Mouse (Mus musculus) adrenal gland, postnatal 14 days (tissue): Measurements from ENCODE around the gene Rhcg. TPM values are rescaled to one million over a fixed set of nuclear protein-coding genes. Genes with fewer than 3 reads are reported as not detected.
A peak's percentile ranks its signal among the peaks of the same experiment; 100 is the strongest.

Experiments used
- DNase-seq: peaks from one replicate; pipeline ENCODE4 v3.0.0; 2021; ENCODE audit warnings: mixed read lengths
- long read RNA-seq, 2 experiments: library from polyadenylated mRNA; stranded (forward); transcript quantifications; one replicate each; pipeline ENCODE4 v2.0.0; 2021
- total RNA-seq: library from RNA; stranded (reverse); gene quantifications from 2 replicates; pipeline ENCODE4 v1.2.3, GENCODE M21; 2021

Gene Rhcg
- total RNA-seq, result 1.9 and 2.4 TPM in 2 replicates
- long read RNA-seq, experiment 1, transcript Rhcg-201 (11 exons, 2,090 nt), result major isoform, 6 of 8 reads
- long read RNA-seq, experiment 1, partial matches to known transcripts, result 0 of 8 reads
- long read RNA-seq, experiment 1, other reads (novel, unspliced or antisense), result 2 of 8 reads
- long read RNA-seq, experiment 2, partial matches to known transcripts, result 0 of 4 reads
- long read RNA-seq, experiment 2, other reads (novel, unspliced or antisense), result 1 of 4 reads

GRCm38 (mm10) chr7:79617418-79617817, at the start of gene Rhcg:
Gene Rhcg (minus strand): TSS chr7:79617657.
- DNase-seq, result peak; percentile 44

DNA sequence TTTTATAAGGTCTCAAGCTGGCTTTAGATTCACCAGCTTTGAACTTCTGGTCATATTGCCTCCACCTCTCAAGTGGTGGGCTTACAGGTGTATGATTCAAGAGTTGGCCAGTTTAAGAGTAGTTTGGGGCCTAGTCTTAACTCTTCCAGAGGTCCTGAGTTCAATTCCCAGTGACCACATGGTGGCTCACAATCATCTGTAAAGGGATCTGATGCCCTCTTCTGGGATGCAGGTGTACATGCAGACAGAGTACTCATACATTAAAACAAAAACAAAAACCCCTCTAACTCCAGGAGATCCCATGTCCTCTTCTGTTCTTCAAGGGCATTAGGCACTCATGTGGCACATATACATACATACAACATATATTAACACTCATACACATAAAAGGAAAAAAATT, 49.2 kb upstream of the Rhcg start:
- no peak for DNase-seq

DNA sequence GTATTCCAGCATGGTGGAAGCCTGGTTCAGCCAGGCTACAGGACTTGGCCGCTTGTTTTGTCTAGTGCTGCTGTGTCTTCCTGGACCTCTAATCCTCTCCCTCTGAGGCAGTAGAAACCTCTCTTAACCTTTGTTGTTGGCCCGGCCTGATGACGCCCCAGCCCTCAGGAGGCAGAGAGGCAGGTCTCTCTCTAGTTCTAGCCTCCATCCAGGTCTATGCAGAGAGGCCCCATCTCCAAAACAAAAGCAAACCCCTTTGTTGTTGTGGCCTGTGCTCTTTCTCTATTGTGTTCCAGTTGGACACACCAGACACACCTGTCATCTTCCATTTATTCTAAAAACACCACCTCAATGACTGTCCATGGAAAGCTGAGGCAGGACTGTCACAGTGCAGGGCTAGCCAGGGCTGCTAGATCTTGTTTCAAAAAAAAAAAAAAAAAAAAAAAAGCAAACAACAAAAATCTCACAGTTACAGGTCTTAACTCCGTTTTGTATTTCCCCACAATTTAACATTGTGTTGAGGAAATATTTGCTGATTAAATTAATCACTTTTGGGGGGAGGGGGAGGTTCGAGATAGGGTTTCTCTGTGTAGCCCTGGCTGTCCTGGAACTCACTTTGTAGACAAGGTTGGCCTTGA, 43.9 kb upstream of the Rhcg start:
- no peak for DNase-seq

- peak; percentile 15 for DNase-seq
Observed at GRCm38 (mm10) chr7:79660291-79661150, 43.1 kb upstream of the Rhcg start.

DNA sequence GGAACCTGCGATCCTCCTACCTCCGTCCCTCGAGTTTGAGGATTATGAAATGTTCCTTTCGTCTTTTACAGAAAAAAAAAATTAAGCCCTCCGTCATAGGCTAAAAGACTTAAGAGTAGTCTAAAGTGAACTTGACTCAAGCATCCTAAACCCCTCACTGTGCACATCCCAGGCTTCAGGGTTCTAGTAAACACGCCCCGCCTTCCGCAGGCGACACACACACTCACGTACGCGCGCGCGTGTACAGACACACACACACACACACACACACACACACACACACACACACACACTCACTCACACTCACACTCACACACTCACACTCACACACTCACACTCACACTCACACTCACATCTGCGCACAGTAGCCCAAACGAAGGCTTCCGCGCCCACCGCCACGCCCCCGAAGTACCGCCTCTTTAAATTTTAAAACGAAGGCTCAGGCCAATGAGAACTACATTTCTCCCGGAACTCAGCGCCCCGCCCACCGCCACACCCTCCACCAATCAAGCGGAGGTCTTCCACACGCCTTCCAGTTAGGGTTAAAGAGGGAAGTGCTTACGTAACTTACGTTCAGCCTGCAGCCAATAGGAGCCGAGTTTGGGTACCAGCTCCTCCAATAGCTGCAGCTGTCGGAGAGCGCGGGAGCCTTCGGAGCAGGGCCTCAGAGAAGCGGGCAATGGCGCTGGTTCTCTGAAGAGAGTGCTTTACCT, 42.3 kb upstream of the Rhcg start, which contains the start of gene Ticrr:
Ticrr (plus strand) TSS at position 619 of the 713 bp plus-strand sequence.
- peak; percentile 98 for DNase-seq

DNA sequence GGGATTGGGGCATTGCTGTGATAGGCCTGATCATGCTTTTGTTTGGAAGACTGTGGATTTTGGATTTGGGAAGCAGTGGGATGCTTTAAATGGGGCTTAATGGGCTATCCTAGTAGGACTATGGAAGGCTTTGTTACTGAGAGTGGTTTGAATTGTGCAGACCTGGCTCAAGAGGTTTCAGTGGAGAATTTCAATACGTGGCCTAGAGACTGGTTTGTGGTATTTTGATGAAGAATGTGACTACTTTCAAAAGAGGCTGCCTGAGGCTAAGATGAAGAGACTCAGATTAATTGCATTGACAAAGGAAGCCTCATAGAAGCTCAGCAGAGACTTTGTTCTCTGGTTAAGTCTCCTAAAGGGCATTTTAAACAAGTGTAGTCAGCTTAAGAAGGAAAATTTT, 37.1 kb upstream of the Rhcg start:
- DNase-seq, result no peak

DNA sequence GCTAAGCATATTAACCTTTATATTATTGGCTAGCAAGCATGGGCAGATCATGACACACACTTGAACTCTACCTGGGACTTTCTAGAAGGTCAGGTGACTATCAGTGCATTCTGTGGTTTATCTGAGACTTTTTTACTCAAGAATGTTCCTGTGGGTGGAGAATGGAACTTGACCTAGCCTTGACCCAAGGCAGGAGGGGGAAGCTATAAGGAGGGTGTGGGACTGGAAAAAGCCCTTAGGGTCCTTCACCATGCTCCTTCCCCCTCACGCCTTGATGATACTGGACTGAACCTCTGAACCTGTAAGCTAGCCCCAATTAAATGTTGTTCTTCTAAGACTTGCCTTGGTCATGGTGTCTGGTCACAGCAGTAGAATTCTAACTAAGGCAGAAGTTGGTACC, 36.7 kb upstream of the Rhcg start:
- no peak for DNase-seq

- peak; percentile 71 for DNase-seq
Observed at GRCm38 (mm10) chr7:79649005-79649404, 31.5 kb upstream of the Rhcg start.

DNA sequence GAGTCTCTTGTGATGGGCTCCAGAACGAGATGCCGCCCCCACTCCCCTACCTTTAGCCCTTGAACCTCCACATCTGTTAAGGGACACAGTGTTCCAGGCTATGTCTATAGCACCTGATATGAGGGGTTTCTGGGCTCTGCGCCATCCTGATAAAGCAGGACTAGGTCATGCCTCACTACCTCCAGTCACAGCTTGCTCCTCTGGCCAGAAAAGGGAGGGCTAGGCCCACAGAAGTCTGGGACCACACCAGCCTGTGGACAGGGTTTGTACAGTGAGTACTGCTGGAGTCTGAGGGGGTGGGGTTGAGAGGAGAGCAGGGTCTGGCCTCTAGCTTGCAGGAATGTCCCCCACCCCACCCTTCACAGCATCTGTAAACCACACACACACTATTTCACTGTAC, 29.8 kb upstream of the Rhcg start:
- DNase-seq, result no peak

DNA sequence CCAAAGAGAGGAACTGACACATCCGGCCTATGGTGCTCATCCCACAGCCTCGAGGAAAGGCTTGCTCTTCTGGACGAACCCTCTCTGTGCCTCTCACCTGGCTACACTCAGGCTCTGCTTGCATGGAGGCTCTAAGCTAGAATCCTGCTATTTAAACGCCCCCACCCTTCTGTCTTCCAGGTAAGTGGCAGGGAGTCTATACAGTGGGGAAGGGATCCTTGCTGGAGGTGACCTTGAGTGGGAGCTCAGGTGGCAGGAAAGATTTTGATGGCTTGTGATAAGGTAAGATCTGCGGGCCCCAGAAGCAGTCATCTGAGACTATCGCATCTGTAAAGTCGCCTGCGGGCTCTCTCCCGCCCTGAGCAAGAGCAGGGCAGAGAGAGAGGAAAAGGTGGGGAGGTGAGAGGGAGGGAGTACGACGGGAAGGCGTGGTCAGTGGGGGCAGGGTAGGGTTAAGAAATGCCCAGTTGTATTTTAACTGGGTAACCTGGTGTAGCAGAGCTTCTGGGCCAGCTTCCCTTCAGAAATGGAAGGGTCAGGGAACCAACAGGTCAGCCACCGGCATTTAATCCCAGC, 14.4 kb upstream of the Rhcg start:
- DNase-seq, result no peak

GRCm38 (mm10) chr7:79628271-79628913, 10.9 kb upstream of the Rhcg start:
- no peak for DNase-seq

DNA sequence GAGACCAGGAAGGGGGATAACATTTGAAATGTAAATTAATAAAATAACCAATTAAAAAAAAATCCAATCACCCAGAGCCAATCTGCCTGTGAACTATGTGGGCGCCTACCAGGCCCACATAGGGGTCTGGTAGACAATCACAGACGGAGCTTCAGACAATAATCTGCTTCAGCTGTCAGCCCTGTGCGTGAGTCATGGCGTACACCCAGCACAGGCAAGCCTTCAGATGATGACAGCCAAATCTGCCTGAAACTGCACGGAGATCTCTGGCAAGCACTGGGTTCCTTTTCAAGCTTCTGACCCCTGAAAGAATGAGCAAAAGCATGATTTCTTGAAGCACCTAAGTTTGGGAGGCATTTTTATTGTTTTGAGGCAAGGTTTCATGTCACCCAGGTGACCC, 8.7 kb upstream of the Rhcg start:
- DNase-seq, result no peak

DNA sequence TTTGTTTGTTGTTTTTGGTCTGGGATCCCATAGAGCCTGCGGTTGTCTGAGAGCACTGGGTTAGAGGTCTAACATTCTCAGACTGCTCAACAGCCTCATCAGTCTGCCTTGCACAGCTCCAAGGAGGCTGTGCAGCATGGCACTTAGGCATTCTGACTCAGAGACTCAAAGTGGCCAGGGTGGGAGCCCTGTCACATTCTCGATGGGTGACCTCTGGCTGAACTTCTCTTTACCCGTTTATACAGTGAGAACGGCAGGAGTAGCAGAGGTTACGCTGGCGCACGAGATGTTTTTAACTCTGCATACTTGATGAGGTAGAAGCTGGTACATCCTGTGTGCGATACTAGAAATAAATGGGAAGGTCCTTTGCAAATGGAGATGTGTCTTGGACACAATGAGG, 5.6 kb upstream of the Rhcg start:
- no peak for DNase-seq

GRCm38 (mm10) chr7:79619493-79619892, 2.0 kb upstream of the Rhcg start:
- no peak for DNase-seq

DNA sequence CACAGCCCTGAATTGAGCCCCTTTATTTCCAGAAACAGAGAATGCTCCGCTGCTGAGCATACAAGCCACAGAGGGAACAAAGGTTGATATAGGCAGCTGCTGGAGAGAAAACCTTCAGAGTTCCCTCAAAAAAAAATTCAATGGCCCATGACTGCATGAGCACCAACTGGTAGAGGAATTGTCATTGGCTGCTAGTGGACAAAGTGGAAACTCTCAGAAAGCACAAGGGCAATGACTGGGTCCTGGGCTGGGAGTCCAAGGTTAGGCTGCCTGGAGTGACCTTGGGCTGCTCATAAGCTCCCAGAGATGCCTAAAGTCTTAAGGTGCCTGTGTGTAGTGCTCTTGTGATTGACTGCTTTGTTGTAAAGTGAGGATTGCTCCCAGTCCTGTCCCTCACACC, 1.5 kb downstream of the Rhcg start:
- peak; percentile 56 for DNase-seq

DNA sequence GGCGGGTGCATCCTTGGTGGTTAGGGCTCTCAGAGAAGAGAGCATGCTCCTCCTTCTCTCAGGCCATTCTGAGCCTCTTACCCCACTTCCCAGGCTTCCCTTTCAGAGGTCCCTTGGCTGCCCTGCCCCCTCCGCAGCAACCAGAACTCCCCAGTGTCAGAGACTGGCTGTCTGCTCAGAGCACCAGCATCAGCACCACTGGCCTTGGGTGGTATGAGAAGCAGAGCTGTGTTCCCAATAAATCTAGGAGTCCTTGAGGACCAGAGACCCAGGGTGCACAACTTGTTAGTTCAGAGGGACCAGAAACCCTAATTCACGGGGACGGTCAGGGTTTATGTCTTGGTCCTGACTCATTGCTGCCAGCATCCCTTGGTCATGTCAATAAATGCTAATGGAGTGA, 2.4 kb downstream of the Rhcg start:
- no peak for DNase-seq

DNA sequence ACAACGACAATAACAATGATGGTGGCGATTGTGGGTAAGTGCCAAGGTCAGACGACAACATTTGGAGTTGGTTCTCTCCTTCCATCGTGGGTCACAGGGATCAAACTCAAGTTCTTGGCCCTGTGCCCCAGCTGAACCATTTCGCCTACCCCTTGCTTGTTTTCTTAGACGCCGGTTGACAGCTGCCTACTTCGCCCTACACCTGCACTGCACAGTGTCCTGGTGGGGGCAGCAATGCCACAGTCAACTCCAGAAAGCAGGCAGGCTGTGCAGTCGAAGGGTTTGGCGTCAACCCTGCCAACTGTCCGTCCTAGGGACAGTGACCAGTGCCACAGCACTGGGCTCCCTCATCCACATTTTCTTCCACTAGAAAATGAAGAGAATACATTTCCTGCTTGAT, 4.1 kb downstream of the Rhcg start:
- DNase-seq, result no peak

DNA sequence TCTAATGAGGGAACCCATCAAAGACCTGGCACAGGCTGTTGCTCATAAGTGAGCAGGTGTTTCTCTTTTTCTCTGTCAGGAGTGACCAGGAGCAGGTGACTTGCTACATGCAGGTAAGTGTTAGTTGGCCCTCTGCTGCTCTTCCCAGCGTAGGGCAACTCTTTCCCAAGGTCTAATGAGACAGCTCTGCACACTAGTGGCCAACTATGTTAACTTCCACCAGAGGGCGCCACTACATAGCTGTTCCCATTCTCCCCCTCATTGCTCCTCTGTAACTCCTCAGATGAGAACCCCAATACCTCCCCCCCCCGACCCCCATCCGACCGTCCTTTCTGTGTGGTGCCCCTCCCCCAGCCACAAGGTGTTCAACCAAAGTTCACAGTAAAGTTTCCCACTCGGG, 4.7 kb downstream of the Rhcg start:
- peak; percentile 81 for DNase-seq

- DNase-seq, result no peak
Observed at GRCm38 (mm10) chr7:79611901-79612300, 5.6 kb downstream of the Rhcg start.

- DNase-seq, result peak; percentile 46
Observed at GRCm38 (mm10) chr7:79607263-79607921, 10.1 kb downstream of the Rhcg start.

- no peak for DNase-seq
Observed at GRCm38 (mm10) chr7:79606766-79607165, 10.7 kb downstream of the Rhcg start.
